Mouse (Mus musculus): Measurements from ENCODE around the gene H2-Eb1.

Gene H2-Eb1

GRCm38 (mm10) chr17:34314286-34314685, 8.6 kb downstream of the H2-Eb1 start:
- in situ Hi-C loops (cut with MboI; ENCODE audit: low sequenced_read_pairs) = no loop called here

- in situ Hi-C loops (cut with MboI; ENCODE audit: low sequenced_read_pairs) = no loop called here
Measured at GRCm38 (mm10) chr17:34315512-34315911, 9.8 kb downstream of the H2-Eb1 start.

GRCm38 (mm10) chr17:34316697-34317096, 11.0 kb downstream of the H2-Eb1 start:
- in situ Hi-C loops (cut with MboI; ENCODE audit: low sequenced_read_pairs) = no loop called here

GRCm38 (mm10) chr17:34317275-34317674, 11.6 kb downstream of the H2-Eb1 start:
- in situ Hi-C loops (cut with MboI; ENCODE audit: low sequenced_read_pairs) = no loop called here

GRCm38 (mm10) chr17:34325436-34325835, 19.8 kb downstream of the H2-Eb1 start, which contains the start of gene H2-Eb2:
TSS of gene H2-Eb2 (plus strand) at chr17:34325665.
- in situ Hi-C loops (cut with MboI; ENCODE audit: low sequenced_read_pairs) = no loop called here

GRCm38 (mm10) chr17:34326373-34326772, 20.7 kb downstream of the H2-Eb1 start:
- in situ Hi-C loops (cut with MboI; ENCODE audit: low sequenced_read_pairs) = no loop called here

- in situ Hi-C loops (cut with MboI; ENCODE audit: low sequenced_read_pairs) = no loop called here
Measured at GRCm38 (mm10) chr17:34329807-34330206, 24.1 kb downstream of the H2-Eb1 start.

- in situ Hi-C loops (cut with MboI; ENCODE audit: low sequenced_read_pairs) = no loop called here
Measured at GRCm38 (mm10) chr17:34331200-34331599, 25.5 kb downstream of the H2-Eb1 start.

- in situ Hi-C loops (cut with MboI; ENCODE audit: low sequenced_read_pairs) = no loop called here
Measured at GRCm38 (mm10) chr17:34340619-34341402, 35.1 kb downstream of the H2-Eb1 start.

- in situ Hi-C loops (cut with MboI; ENCODE audit: low sequenced_read_pairs) = no loop called here
Measured at GRCm38 (mm10) chr17:34344882-34345281, 39.2 kb downstream of the H2-Eb1 start.

GRCm38 (mm10) chr17:34345486-34345885, 39.8 kb downstream of the H2-Eb1 start:
- in situ Hi-C loops (cut with MboI; ENCODE audit: low sequenced_read_pairs) = no loop called here

GRCm38 (mm10) chr17:34346041-34346440, 40.4 kb downstream of the H2-Eb1 start:
- in situ Hi-C loops (cut with MboI; ENCODE audit: low sequenced_read_pairs) = no loop called here

GRCm38 (mm10) chr17:34347606-34348308, 42.1 kb downstream of the H2-Eb1 start:
- in situ Hi-C loops (cut with MboI; ENCODE audit: low sequenced_read_pairs) = no loop called here

GRCm38 (mm10) chr17:34349429-34349828, 43.8 kb downstream of the H2-Eb1 start:
- in situ Hi-C loops (cut with MboI; ENCODE audit: low sequenced_read_pairs) = no loop called here

GRCm38 (mm10) chr17:34354539-34354938, 48.9 kb downstream of the H2-Eb1 start, which contains the start of gene Btnl2:
TSS of gene Btnl2 (plus strand) at chr17:34354822.
- in situ Hi-C loops (cut with MboI; ENCODE audit: low sequenced_read_pairs) = no loop called here

- in situ Hi-C loops (cut with MboI; ENCODE audit: low sequenced_read_pairs) = no loop called here
Measured at GRCm38 (mm10) chr17:34354940-34355339, 49.3 kb downstream of the H2-Eb1 start.

- in situ Hi-C loops (cut with MboI; ENCODE audit: low sequenced_read_pairs) = no loop called here
Measured at GRCm38 (mm10) chr17:34362954-34363546, 57.4 kb downstream of the H2-Eb1 start.

GRCm38 (mm10) chr17:34363676-34364310, 58.1 kb downstream of the H2-Eb1 start:
- in situ Hi-C loops (cut with MboI; ENCODE audit: low sequenced_read_pairs) = no loop called here

GRCm38 (mm10) chr17:34365031-34365430, 59.4 kb downstream of the H2-Eb1 start:
- in situ Hi-C loops (cut with MboI; ENCODE audit: low sequenced_read_pairs) = no loop called here
